Mouse (Mus musculus) bone marrow, adult 2 months (tissue): Measurements from ENCODE around the gene Slit3.

Experiments
- CTCF ChIP-seq: fragments of 200-500 bp; IDR thresholded peaks from 2 replicates; pipeline ENCODE4 v1.5.1; 2011; ENCODE audit warnings: low read length, control low read depth; ENCODE audit not compliant: control insufficient read depth, insufficient read depth
- POLR2A ChIP-seq: fragments of 200-500 bp; IDR thresholded peaks from 2 replicates; pipeline ENCODE4 v1.6.1; 2011; ENCODE audit warnings: low read depth, mild to moderate bottlenecking, control low read depth, low read length, borderline replicate concordance; ENCODE audit not compliant: control insufficient read depth

DNA sequence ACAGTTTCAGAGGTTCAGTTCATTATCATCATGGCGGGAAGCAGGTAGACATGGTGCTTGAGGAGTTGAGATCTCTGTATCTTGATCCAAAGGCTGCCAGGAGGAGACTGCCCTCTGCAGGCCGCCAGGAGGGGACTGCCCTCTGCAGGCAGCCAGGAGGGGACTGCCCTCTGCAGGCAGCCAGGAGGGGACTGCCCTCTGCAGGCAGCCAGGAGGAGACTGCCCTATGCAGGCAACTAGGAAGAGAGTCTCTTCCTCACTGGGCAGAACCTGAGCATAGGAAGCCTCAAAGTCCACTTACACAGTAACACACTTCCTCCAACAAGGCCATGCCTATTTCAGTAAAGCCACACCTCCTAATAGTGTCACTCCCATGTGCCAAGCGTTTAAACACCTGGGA is 546.4 kb downstream of the Slit3 start:
- no peak for TF ChIP-seq POLR2A
- TF ChIP-seq CTCF: 0 out of 2 replicates have a peak, but pooled peaks have one; percentile 5
